12 mouse cellular contexts compared by ENCODE assay signal in the genomic region with DNA sequence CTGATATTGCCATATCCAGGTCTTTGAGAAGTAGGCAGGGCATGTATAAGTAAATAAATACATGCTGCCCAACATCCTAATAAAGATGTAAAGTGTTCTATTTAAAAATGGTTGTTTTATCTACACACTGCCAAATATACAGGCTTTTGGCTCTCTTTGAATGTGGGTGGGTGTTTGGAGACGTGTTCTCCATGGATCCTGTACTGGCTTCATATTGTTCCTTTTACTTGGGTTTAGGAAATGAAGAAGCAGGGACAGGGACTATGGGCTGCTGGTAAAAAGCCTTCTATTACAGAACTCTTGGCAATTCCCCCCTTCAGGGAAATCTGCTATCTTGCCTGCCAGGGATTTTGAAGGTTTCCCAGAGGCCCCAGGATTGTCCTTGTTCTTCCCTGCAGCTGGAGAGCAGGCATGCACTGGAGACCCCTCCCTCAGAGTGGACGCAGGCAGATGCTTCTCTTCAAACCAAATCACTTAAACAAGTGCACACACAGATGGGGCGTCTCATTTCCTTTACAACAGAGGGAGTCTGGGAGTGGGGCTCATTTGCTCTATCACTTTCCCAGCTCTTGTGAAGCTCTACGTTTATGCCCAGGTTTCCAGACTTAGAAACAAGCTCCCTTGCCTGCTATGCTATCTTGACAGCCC.
A peak's percentile ranks its signal among the peaks of the same experiment; 100 is the strongest.
DNase-seq lines count a peak whose midpoint lies in the region; ATAC-seq and TF ChIP-seq lines count a peak whose summit lies in the region.
"Had no signal": no experiment of that assay in that cellular context is flagged by ENCODE, and none has a peak within 500 bp of the region (broad histone marks: within the 10 kb centered on the region; RNA-seq: fewer than 3 reads in every experiment).

No protein-coding gene starts in this region.

- ATAC-seq in intestine, embryonic 14.5 days (replicated peaks; ENCODE audit: low FRiP score, low TSS enrichment, low read depth), result 0 out of 2 replicates have a peak, but pooled peaks have one; percentile 60
- ATAC-seq in intestine, postnatal 0 days, result no peak
- ATAC-seq in heart, embryonic 16.5 days (replicated peaks; ENCODE audit: extremely low read depth, insufficient read depth, low FRiP score), result 0 out of 2 replicates have a peak, but pooled peaks have one; percentile 14
- ATAC-seq: CD4-positive, CD25-positive, alpha-beta regulatory T cell, adult 4 months; inflammation-experienced regulatory T-cells, adult 6 months had no signal

- 11% methylated on average over 4 of the region's 4 CpGs for WGBS in intestine, embryonic 14.5 days
- WGBS in intestine, postnatal 0 days, result 24% methylated on average over 4 of the region's 4 CpGs
- 24% methylated on average over 4 of the region's 4 CpGs for WGBS in heart, embryonic 16.5 days

- no peak for TF ChIP-seq CTCF in intestine, postnatal 0 days (IDR thresholded peaks at IDR 0.05; ENCODE audit: low read depth)

- H3K4me2 ChIP-seq in intestine, embryonic 14.5 days (ENCODE audit: low read length), result no peak overlapping the region
- H3K4me2 ChIP-seq in intestine, postnatal 0 days (replicated peaks; ENCODE audit: low read depth), result no peak overlapping the region
- H3K4me2 ChIP-seq in heart, embryonic 16.5 days (ENCODE audit: low read depth, low read length), result no peak overlapping the region
- H3K4me2 ChIP-seq: embryonic facial prominence, embryonic 13.5 days had no signal

- H3K9ac ChIP-seq in intestine, embryonic 14.5 days (ENCODE audit: low read length), result no peak overlapping the region
- no peak overlapping the region for H3K9ac ChIP-seq in intestine, postnatal 0 days (ENCODE audit: low read depth, low read length)
- H3K9ac ChIP-seq in heart, embryonic 16.5 days (ENCODE audit: low read length), result no peak overlapping the region
- H3K9ac ChIP-seq: embryonic facial prominence, embryonic 13.5 days had no signal

- H3K36me3 ChIP-seq in intestine, embryonic 14.5 days (ENCODE audit: control insufficient read depth, insufficient read depth, low read length), result no peaks in the 10 kb centered on the region
- no peaks in the 10 kb centered on the region for H3K36me3 ChIP-seq in intestine, postnatal 0 days (ENCODE audit: control insufficient read depth, insufficient read depth)
- no peaks in the 10 kb centered on the region for H3K36me3 ChIP-seq in heart, embryonic 16.5 days (ENCODE audit: control insufficient read depth, insufficient read depth)
- H3K36me3 ChIP-seq: embryonic facial prominence, embryonic 13.5 days had no signal

- DNase-seq in intestine, embryonic 14.5 days (ENCODE audit: low spot score), result peak; percentile 61
- peak; percentile 20 for DNase-seq in embryo, embryonic 11 days
- peak; percentile 9 to 45 for DNase-seq in lung, postnatal 4 days
- DNase-seq in adrenal gland, postnatal 10 days, result no peak
- no peak for DNase-seq in natural killer cell, adult 2 months (ENCODE audit: low spot score in 2 of 2)
- no peak for DNase-seq in layer of hippocampus, adult 9-10 months (ENCODE audit: low spot score)
- DNase-seq: left cerebral cortex, postnatal 4 days had no signal

- H3K27ac ChIP-seq in intestine, embryonic 14.5 days (ENCODE audit: low read depth), result peak overlapping the region; percentile 54
- no peak overlapping the region for H3K27ac ChIP-seq in intestine, postnatal 0 days (ENCODE audit: low read depth, low read length)
- peak overlapping the region; percentile 64; the same call in 1 of the 2 replicates for H3K27ac ChIP-seq in heart, embryonic 16.5 days (ENCODE audit: low read length)
- H3K27ac ChIP-seq: embryonic facial prominence, embryonic 13.5 days had no signal

- peaks cover 12% of the 10 kb centered on the region for H3K4me1 ChIP-seq in intestine, embryonic 14.5 days (replicated peaks; ENCODE audit: control insufficient read depth, insufficient read depth, low read length)
- H3K4me1 ChIP-seq in intestine, postnatal 0 days (replicated peaks; ENCODE audit: control insufficient read depth, insufficient read depth, low read length), result 0 out of 2 replicates have a peak, but pooled peaks cover 2% of the 10 kb centered on the region
- H3K4me1 ChIP-seq in heart, embryonic 16.5 days (ENCODE audit: control insufficient read depth, insufficient read depth, low read length), result peaks cover 14% of the 10 kb centered on the region

- H3K27me3 ChIP-seq in intestine, embryonic 14.5 days (replicated peaks; ENCODE audit: control insufficient read depth, insufficient read depth, low read length), result no peaks in the 10 kb centered on the region
- no peaks in the 10 kb centered on the region for H3K27me3 ChIP-seq in intestine, postnatal 0 days (replicated peaks; ENCODE audit: control insufficient read depth, insufficient read depth, low read length)
- no peaks in the 10 kb centered on the region for H3K27me3 ChIP-seq in heart, embryonic 16.5 days (ENCODE audit: control insufficient read depth, insufficient read depth, low read length)
- H3K27me3 ChIP-seq: embryonic facial prominence, embryonic 13.5 days had no signal

- no peaks in the 10 kb centered on the region for H3K9me3 ChIP-seq in intestine, embryonic 14.5 days (ENCODE audit: control insufficient read depth, low read length)
- H3K9me3 ChIP-seq in intestine, postnatal 0 days (ENCODE audit: control insufficient read depth), result no peaks in the 10 kb centered on the region
- no peaks in the 10 kb centered on the region for H3K9me3 ChIP-seq in heart, embryonic 16.5 days (replicated peaks; ENCODE audit: control insufficient read depth, low read length)
- H3K9me3 ChIP-seq: embryonic facial prominence, embryonic 13.5 days had no signal

- no peak overlapping the region for H3K4me3 ChIP-seq in intestine, embryonic 14.5 days (ENCODE audit: low read depth, low read length)
- no peak overlapping the region for H3K4me3 ChIP-seq in intestine, postnatal 0 days (ENCODE audit: low read depth, low read length)
- no peak overlapping the region for H3K4me3 ChIP-seq in heart, embryonic 16.5 days (ENCODE audit: low read length)
- H3K4me3 ChIP-seq: embryonic facial prominence, embryonic 13.5 days had no signal

Comparison
In these comparisons a context has a peak if more than half of its experiments do, and no peak if none do; other contexts are left out.
1. DNase-seq: peak in intestine, embryonic 14.5 days (single experiment), embryo, embryonic 11 days (single experiment) and lung, postnatal 4 days (2 of 2); none in adrenal gland, postnatal 10 days (single experiment), natural killer cell, adult 2 months (0 of 2) and layer of hippocampus, adult 9-10 months (single experiment).